Mouse (Mus musculus): ENCODE results near the gene Rwdd3.

- TF ChIP-seq CTCF (IDR thresholded peaks at IDR 0.05) (no peak), POLR2A (IDR thresholded peaks at IDR 0.05; ENCODE audit: insufficient read depth, low read depth, low read length) (no peak), EP300 (IDR thresholded peaks at IDR 0.05; ENCODE audit: insufficient read depth, low read depth, low read length) (no peak)
These were observed 16.0 kb upstream of the Rwdd3 start for GRCm38 (mm10) chr3:121187510-121187909.
